Mouse (Mus musculus) lung, adult 2 months (tissue): ENCODE measurements around the gene A930017K11Rik. TPM values are rescaled to one million over a fixed set of nuclear protein-coding genes. Genes with fewer than 3 reads are reported as not detected.

Experiments
- DNase-seq: peaks from one replicate; pipeline ENCODE4 v3.0.0; 2022
- H3K4me1 ChIP-seq: fragments of 200-500 bp; 2 replicates; pipeline ENCODE4 v1.6.1; 2011; ENCODE audit warnings: low read length; ENCODE audit not compliant: control insufficient read depth, insufficient read depth
- H3K4me3 ChIP-seq: fragments of 200-500 bp; replicated peaks from 2 replicates; pipeline ENCODE3; 2011; ENCODE audit warnings: low read depth, mild to moderate bottlenecking, control low read depth, low read length; ENCODE audit errors: extremely low read depth
- CTCF ChIP-seq: fragments of 200-500 bp; IDR thresholded peaks from 2 replicates; pipeline ENCODE4 v1.5.1; 2011; ENCODE audit warnings: mild to moderate bottlenecking, low read length, control low read depth; ENCODE audit not compliant: insufficient read depth
- POLR2A ChIP-seq: fragments of 200-500 bp; IDR thresholded peaks from 2 replicates; pipeline ENCODE4 v1.6.1; 2011; ENCODE audit warnings: low read depth, mild to moderate bottlenecking, control low read depth, low read length, borderline replicate concordance; ENCODE audit errors: extremely low read depth
- WGBS: fragments of 180-500 bp; shearing (Covaris S2); methylation state at CpG from one replicate; pipeline ENCODE4 v1.1.7; 2018; 5-methylcytosine and 5-hydroxymethylcytosine counted together
- polyA plus RNA-seq: library from polyadenylated mRNA; depleted of rRNA; stranded (reverse); fragments of >200 nt; gene quantifications from 2 replicates; pipeline ENCODE4 v1.2.3, GENCODE M21; 2012

A930017K11Rik gene
- polyA plus RNA-seq, 1 experiment = not detected

DNA sequence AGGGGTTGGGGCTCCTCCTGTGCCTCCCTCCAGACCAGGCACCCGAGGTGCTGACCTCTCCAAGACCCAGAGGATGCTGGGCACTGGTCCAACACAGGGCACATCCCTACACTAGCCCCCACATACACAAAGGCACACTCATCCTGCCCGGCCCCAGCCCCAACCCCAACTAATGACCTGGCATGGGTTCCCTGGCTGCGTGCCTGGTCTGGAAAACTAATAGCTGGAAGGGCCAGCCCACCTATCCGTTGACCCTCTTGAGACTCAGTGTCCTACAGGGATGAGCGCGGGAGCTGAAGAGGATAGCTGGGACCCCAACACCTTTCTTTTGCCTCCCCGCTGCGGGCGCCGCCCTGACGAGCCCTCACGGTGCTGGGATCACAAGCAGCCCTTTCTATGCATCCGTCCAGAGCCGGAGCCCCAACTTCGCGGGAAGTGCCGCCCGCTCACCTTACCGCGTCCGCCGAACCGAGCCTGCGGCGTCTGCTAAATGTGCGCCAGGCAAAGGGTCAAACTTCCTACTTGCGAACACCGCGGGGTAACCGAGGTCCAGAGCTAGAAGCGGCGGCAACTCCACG lies 1.1 kb downstream of the A930017K11Rik start:
- Histone ChIP-seq H3K4me1 (no peaks in the 10 kb centered on the region), H3K4me3 (no peak overlapping the region)
- WGBS = under 1% methylated on average over 33 of the region's 33 CpGs
- no peak for DNase-seq
- TF ChIP-seq CTCF (no peak), POLR2A (no peak)

- 7% methylated on average over 3 of the region's 3 CpGs for WGBS
- no peak overlapping the region for H3K4me3 ChIP-seq
- no peaks in the 10 kb centered on the region for H3K4me1 ChIP-seq
- no peak for TF ChIP-seq CTCF
- no peak for TF ChIP-seq POLR2A
- no peak for DNase-seq
Measured at GRCm38 (mm10) chr17:25950706-25951105, 1.7 kb downstream of the A930017K11Rik start.

GRCm38 (mm10) chr17:25949981-25950380 lies 2.4 kb downstream of the A930017K11Rik start:
- DNase-seq = no peak
- WGBS = 66% methylated on average over 5 of the region's 5 CpGs
- Histone ChIP-seq H3K4me3 (no peak overlapping the region), H3K4me1 (no peaks in the 10 kb centered on the region)
- TF ChIP-seq POLR2A (no peak), CTCF (no peak)

GRCm38 (mm10) chr17:25948051-25948450 lies 4.3 kb downstream of the A930017K11Rik start:
- no peak for DNase-seq
- no peak for TF ChIP-seq CTCF
- no peak for TF ChIP-seq POLR2A
- Histone ChIP-seq H3K4me3 (no peak overlapping the region), H3K4me1 (no peaks in the 10 kb centered on the region)
- 75% methylated on average over 8 of the region's 8 CpGs for WGBS

GRCm38 (mm10) chr17:25947576-25947975 lies 4.8 kb downstream of the A930017K11Rik start:
- WGBS = 77% methylated on average over 4 of the region's 4 CpGs
- no peak overlapping the region for H3K4me3 ChIP-seq
- no peaks in the 10 kb centered on the region for H3K4me1 ChIP-seq

DNA sequence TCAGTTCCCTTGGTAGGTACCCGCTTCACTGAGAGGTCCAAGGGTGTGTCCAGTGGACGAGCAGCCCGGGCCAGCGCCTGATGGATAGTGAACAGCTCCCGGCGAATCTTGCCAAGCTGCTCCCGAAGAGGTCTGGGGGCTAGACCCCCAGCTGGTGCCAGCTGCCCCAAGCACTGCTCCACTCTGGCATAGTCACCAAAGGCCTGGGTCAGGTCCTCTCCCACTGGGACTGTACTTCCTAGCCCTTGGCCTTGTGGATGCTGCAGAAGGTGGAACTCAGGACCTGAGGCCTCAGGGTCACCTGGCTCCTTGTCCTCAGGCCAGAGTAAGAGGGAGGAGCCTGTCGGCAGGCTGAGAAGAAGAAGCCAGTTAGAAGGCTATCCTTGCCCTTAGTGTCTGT lies 5.5 kb downstream of the A930017K11Rik start:
- TF ChIP-seq POLR2A = no peak
- no peaks in the 10 kb centered on the region for H3K4me1 ChIP-seq
- WGBS = 80% methylated on average over 8 of the region's 8 CpGs
- H3K4me3 ChIP-seq = no peak overlapping the region
- no peak for DNase-seq

More at GRCm38 (mm10) chr17:25947576-25947975, 4.8 kb downstream of the A930017K11Rik start:
- TF ChIP-seq POLR2A = no peak
- no peak for TF ChIP-seq CTCF
- DNase-seq = no peak

DNA sequence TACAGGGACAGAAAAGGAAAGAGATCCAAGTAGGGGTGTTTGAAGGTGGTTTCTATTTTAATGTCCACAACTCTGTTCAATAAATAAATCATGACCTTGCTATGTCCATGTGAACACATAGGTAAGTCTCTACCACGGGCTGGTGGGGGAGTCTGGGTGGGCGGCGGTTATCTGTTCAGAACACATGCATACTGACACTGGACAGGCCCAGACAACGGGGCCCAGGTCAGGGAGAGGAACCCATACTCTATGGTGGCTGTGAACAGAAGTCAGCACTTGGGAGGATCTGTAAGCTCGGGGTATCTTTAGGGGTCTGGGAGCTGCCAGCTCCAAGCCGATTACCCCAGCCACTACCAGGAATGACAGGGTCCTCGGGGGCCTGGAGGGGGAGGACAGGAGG lies 6.0 kb downstream of the A930017K11Rik start:
- TF ChIP-seq CTCF = no peak

GRCm38 (mm10) chr17:25945517-25946155 lies 6.7 kb downstream of the A930017K11Rik start:
- DNase-seq = no peak

More for the DNA sequence above, 6.0 kb downstream of the A930017K11Rik start:
- no peak overlapping the region for H3K4me3 ChIP-seq
- no peak for DNase-seq
- no peaks in the 10 kb centered on the region for H3K4me1 ChIP-seq
- WGBS = 65% methylated on average over 7 of the region's 7 CpGs

GRCm38 (mm10) chr17:25944366-25945163 lies 7.8 kb downstream of the A930017K11Rik start, which contains the start of the genes Pigq and Nhlrc4:
Gene Pigq (minus strand): TSS chr17:25944936.
Gene Nhlrc4 (minus strand): TSS chr17:25944961.
- DNase-seq = no peak
- Histone ChIP-seq H3K4me3 (no peak within 1 kb of the TSS), H3K4me1 (no peaks in the 10 kb centered on the region)
- no peak for TF ChIP-seq POLR2A
- no peak for TF ChIP-seq CTCF
- WGBS = 37% methylated on average over 6 of the region's 6 CpGs

More at GRCm38 (mm10) chr17:25945517-25946155, 6.7 kb downstream of the A930017K11Rik start:
- Histone ChIP-seq H3K4me1 (no peaks in the 10 kb centered on the region), H3K4me3 (no peak overlapping the region)
- TF ChIP-seq CTCF (no peak), POLR2A (no peak)
- WGBS = 67% methylated on average over 9 of the region's 9 CpGs
